Mouse (Mus musculus): Measurements from ENCODE around the gene Ankrd34b.

GRCm38 (mm10) chr13:92470151-92470550 is 44.5 kb downstream of the Ankrd34b start:
- TF ChIP-seq ZC3H11A (IDR thresholded peaks at IDR 0.05; ENCODE audit: borderline replicate concordance, low read depth, low read length) (no peak), CHD2 (IDR thresholded peaks at IDR 0.05; ENCODE audit: low read depth, low read length) (no peak), MAFK (IDR thresholded peaks at IDR 0.05; ENCODE audit: insufficient read depth, low read depth, low read length) (no peak)

All from ES-E14 (cell line).